Comparison of ENCODE assay signal across 26 mouse cellular contexts in genomic region chr5:72848889-72849435, GRCm38 (mm10). TPM values are rescaled to one million over a fixed set of nuclear protein-coding genes. Genes with fewer than 3 reads are reported as not detected.
DNase-seq lines count a peak whose midpoint lies in the region; ATAC-seq and TF ChIP-seq lines count a peak whose summit lies in the region.
"Had no signal": no experiment of that assay in that cellular context is flagged by ENCODE, and none has a peak within 500 bp of the region (broad histone marks: within the 10 kb centered on the region; RNA-seq: fewer than 3 reads in every experiment).

No protein-coding gene starts in this region.

- H3K9me3 ChIP-seq in midbrain, postnatal 0 days (ENCODE audit: low read length) = no peaks in the 10 kb centered on the region
- H3K9me3 ChIP-seq in midbrain, embryonic 13.5 days = no peaks in the 10 kb centered on the region
- H3K9me3 ChIP-seq: forebrain, embryonic 10.5 days; heart, embryonic 13.5 days; hindbrain, embryonic 10.5 days; intestine, embryonic 15.5 days; limb, embryonic 13.5 days; lung, embryonic 15.5 days; midbrain, embryonic 15.5 days; neural tube, embryonic 12.5 days had no signal

- no peaks in the 10 kb centered on the region for H3K4me1 ChIP-seq in midbrain, postnatal 0 days (ENCODE audit: insufficient read depth, low read length)
- H3K4me1 ChIP-seq in midbrain, embryonic 13.5 days (replicated peaks) = 0 out of 2 replicates have a peak, but pooled peaks cover 2% of the 10 kb centered on the region
- H3K4me1 ChIP-seq: midbrain, embryonic 15.5 days; neural tube, embryonic 12.5 days had no signal

- peak; percentile 55 for DNase-seq in heart, adult 11 months
- no peak for DNase-seq in heart, adult 9 months (ENCODE audit: low spot score in 2 of 2)
- peak; percentile 26 for DNase-seq in midbrain, postnatal 0 days (ENCODE audit: low spot score)
- peak; percentile 70 for DNase-seq in Muller cell, postnatal 12 days (ENCODE audit: inconsistent ontology term)
- DNase-seq: adrenal gland, adult 8-10 months; cerebellum, adult 8-10 months; cerebellum, postnatal 25 days; gastrocnemius, postnatal 14 days; heart, postnatal 10 days; kidney, adult 2 months; kidney, postnatal 36 days had no signal

- WGBS in midbrain, postnatal 0 days = 70% methylated on average over 6 of the region's 6 CpGs
- WGBS in midbrain, embryonic 13.5 days = 84% methylated on average over 6 of the region's 6 CpGs

- TF ChIP-seq CTCF in midbrain, postnatal 0 days (IDR thresholded peaks at IDR 0.05) = no peak

- no peak overlapping the region for H3K27ac ChIP-seq in midbrain, postnatal 0 days (ENCODE audit: low read depth, low read length)
- no peak overlapping the region for H3K27ac ChIP-seq in midbrain, embryonic 13.5 days
- H3K27ac ChIP-seq: forebrain, embryonic 10.5 days; hindbrain, embryonic 10.5 days; intestine, embryonic 15.5 days; layer of hippocampus, adult 2 months; limb, embryonic 13.5 days; lung, embryonic 15.5 days; midbrain, embryonic 15.5 days; neural tube, embryonic 12.5 days had no signal

- no peak overlapping the region for H3K4me2 ChIP-seq in midbrain, postnatal 0 days (ENCODE audit: low read depth, low read length, poor library complexity, severe bottlenecking)
- no peak overlapping the region for H3K4me2 ChIP-seq in midbrain, embryonic 13.5 days (replicated peaks)
- H3K4me2 ChIP-seq: heart, embryonic 13.5 days; intestine, embryonic 15.5 days; limb, embryonic 13.5 days; liver, embryonic 11.5 days; lung, embryonic 15.5 days; midbrain, embryonic 15.5 days; neural tube, embryonic 12.5 days had no signal

- no peak for ATAC-seq in midbrain, postnatal 0 days (ENCODE audit: low FRiP score)
- ATAC-seq in midbrain, embryonic 13.5 days = no peak
- no peak for ATAC-seq in cerebellum, adult (ENCODE audit: insufficient number of reproducible peaks, low FRiP score, low TSS enrichment)
- no peak for ATAC-seq in erythroblast, adult 5-6 weeks (replicated peaks; ENCODE audit: low FRiP score, poor library complexity, severe bottlenecking)
- ATAC-seq: CD4-positive, CD25-positive, alpha-beta regulatory T cell, adult 4 months; hindbrain, embryonic 16.5 days; intestine, embryonic 15.5 days; midbrain, embryonic 15.5 days had no signal

- H3K4me3 ChIP-seq in midbrain, postnatal 0 days (ENCODE audit: low read depth, low read length) = no peak overlapping the region
- H3K4me3 ChIP-seq in midbrain, embryonic 13.5 days (replicated peaks) = no peak overlapping the region
- H3K4me3 ChIP-seq: forebrain, embryonic 10.5 days; heart, embryonic 13.5 days; hindbrain, embryonic 10.5 days; intestine, embryonic 15.5 days; layer of hippocampus, adult 2 months; limb, embryonic 13.5 days; lung, embryonic 15.5 days; midbrain, embryonic 15.5 days; neural tube, embryonic 12.5 days had no signal

- no peak overlapping the region for H3K9ac ChIP-seq in midbrain, postnatal 0 days (replicated peaks; ENCODE audit: low read length, poor library complexity, severe bottlenecking)
- no peak overlapping the region for H3K9ac ChIP-seq in midbrain, embryonic 13.5 days (replicated peaks)
- H3K9ac ChIP-seq: heart, embryonic 13.5 days; intestine, embryonic 15.5 days; limb, embryonic 13.5 days; lung, embryonic 15.5 days; midbrain, embryonic 15.5 days; neural tube, embryonic 12.5 days had no signal

- H3K27me3 ChIP-seq in midbrain, postnatal 0 days (ENCODE audit: insufficient read depth, low read length) = no peaks in the 10 kb centered on the region
- no peaks in the 10 kb centered on the region for H3K27me3 ChIP-seq in midbrain, embryonic 13.5 days
- H3K27me3 ChIP-seq: heart, embryonic 13.5 days; intestine, embryonic 15.5 days; limb, embryonic 13.5 days; lung, embryonic 15.5 days; midbrain, embryonic 15.5 days; neural tube, embryonic 12.5 days had no signal

- no peaks in the 10 kb centered on the region for H3K36me3 ChIP-seq in midbrain, postnatal 0 days (ENCODE audit: insufficient read depth, low read length)
- no peaks in the 10 kb centered on the region for H3K36me3 ChIP-seq in midbrain, embryonic 13.5 days
- H3K36me3 ChIP-seq: forebrain, embryonic 10.5 days; heart, embryonic 13.5 days; hindbrain, embryonic 10.5 days; intestine, embryonic 15.5 days; limb, embryonic 13.5 days; lung, embryonic 15.5 days; midbrain, embryonic 15.5 days; neural tube, embryonic 12.5 days had no signal

RNA-seq across cellular contexts. Expression of gene Tec, which starts 19.3 kb away (rescaled TPM):
- 3.9 and 5.4 TPM in 2 replicates for total RNA-seq in midbrain, postnatal 0 days (2014; rRNA removed)
- 2.3 TPM in 2 replicates for polyA plus RNA-seq in midbrain, postnatal 0 days (2015; fragmentation: Nextera tagmentation; extraction: Ambion mirVana)
- 4.0 and 5.1 TPM in 2 replicates for polyA plus RNA-seq in midbrain, embryonic 13.5 days (2015; fragmentation: Nextera tagmentation; extraction: Ambion mirVana)
- total RNA-seq in erythroblast, adult 5-6 weeks (2015; ENCODE audit: low replicate concordance) = 1.7 and 5.6 TPM in 2 replicates
- total RNA-seq in erythroblast, adult 5-6 weeks (2017; ENCODE audit: low replicate concordance) = 5.4 and 6.3 TPM in 2 replicates

Comparison
In these comparisons a context has a peak if more than half of its experiments do, and no peak if none do; other contexts are left out.
1. DNase-seq: peak in heart, adult 11 months (single experiment), midbrain, postnatal 0 days (single experiment) and Muller cell, postnatal 12 days (single experiment); none in heart, adult 9 months (0 of 2).